Mouse (Mus musculus) neutrophil, adult 59 days (primary cell): ENCODE results near the gene Fam53a. TPM values are rescaled to one million over a fixed set of nuclear protein-coding genes. Genes with fewer than 3 reads are reported as not detected.

Experiments used
- total RNA-seq, 2 experiments: library from RNA; stranded (reverse); gene quantifications; 1 replicate in 1 of 2; 2 replicates in 1 of 2; pipeline ENCODE4 v1.2.4; 2023

Gene Fam53a
- total RNA-seq, result 10 to 100 TPM; 10.6 to 11.6 TPM

DNA sequence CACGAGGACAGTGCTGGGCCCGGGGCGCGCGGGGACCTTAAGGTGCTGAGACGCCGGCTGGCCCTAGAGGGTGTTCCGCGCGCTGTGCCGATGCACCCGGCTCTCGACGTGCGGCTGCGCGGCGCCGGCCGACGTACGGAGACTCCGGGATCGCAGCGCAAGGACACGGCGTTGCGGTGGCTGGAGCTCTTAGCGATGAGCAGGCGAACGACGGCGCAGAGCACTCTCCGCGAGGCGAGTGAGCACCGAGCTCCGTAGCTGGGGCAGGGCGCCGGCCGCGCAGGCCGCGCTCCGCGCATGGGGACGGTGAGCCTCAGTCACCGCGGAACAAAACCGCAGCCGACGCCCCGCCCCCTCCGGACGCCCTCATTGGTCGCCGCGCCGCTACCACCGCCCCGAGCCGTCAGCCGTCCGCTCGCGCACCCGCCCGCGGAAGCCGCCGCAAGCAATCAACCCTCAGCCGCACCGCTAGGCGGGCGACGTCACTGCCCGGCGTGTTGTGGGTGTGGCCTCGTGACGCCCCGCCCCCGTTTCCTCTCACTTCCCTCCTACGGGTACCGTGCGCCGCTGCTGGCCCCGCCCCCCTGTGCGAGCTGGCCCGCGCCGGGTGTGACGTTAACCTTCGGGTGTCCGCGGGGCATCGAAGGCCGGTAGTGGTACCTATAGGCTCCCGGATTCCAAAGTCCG lies at the start of gene Fam53a, which contains the start of gene Gm9903:
TSS of gene Fam53a (minus strand) at position 335 of the 687 bp plus-strand sequence.
TSS of gene Gm9903 (plus strand) at position 625 of the 687 bp plus-strand sequence.

DNA sequence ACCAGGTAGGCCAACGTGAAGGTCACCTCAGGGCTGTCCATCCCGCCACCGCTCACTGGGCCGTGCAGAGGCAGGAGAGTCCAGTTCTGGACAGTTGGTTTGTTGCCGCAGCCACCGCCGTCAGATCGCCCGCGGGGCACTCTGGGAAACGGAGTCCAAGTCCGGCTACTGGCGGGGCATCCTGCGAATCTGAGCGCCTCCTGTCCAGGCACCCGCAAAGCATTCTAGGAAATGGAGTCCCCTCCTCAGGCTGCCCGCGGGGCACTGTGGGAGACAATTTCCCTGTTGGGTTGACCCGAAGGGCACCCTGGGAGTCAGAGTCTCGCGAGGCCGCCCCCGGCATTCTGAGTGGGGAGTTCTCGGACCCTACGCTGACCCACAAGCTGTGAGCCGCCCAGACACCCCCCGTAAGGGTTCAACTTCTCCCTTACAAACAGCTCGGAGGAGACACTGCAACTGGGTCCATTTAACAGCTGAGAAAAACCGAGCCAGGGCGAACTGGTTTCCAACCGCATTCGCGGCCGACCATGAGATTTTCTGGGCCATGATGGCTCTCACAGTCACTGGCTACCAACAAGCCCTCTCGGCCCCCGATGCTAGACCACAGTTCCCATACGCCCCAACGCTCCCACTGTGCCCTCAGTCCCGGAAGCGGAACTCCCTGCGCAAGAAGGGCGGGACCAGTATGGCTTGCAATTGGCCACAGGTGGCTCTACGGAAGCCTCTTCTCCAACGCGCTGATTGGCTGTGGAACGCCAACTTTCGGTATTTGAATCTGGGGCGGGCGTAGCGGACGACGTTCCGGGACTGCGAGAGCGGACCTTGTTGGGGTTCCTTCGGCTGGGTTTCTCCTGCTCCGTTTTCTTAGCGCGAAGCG lies 28.6 kb upstream of the Fam53a start, which contains the start of the genes Tacc3 and Tmem129:
TSS of gene Tacc3 (plus strand) at position 342 of the 877 bp plus-strand sequence.
TSS of gene Tmem129 (minus strand) at position 630 of the 877 bp plus-strand sequence.

DNA sequence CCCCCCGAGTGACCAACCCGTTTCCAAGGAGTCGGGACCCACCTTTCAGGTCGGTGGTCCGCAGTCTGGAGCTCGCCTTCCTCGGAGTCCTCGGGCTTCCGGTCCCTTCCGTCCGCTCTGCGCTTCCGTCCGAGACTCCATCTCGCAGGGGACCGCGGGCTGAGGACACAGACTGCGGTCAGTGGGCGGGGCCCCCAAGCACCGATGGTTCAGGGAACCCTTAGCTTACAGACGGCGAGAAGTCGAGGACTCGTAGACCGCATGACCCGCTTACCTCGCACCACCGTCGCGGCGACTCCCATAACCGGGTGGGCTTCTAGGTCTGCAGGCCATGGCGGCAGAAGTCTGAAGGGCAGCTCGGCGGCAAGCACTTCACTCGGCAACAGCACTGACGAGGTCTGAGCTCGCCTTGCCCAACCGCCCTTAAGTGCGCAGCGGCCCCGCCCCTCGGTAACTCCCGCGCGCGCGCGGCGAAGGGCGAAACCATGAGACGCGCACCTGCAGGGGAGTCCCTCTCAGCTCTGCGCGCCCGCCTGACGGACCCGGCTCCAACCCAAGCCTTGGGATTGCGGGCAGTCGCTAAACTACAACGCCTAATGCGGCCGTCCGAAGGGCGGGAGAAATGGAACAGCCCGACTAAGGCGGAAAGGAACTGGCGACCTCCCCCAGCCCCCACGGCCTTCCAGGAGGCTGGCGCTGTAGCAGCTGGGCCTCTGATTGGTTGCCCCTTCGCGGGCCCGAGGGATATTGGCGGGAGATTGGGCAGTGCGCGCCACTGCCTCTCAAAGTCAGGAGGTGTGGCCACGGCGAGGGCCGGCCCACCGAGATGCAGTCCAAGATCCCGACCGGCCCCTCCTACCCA lies 22.7 kb upstream of the Fam53a start, which contains the start of gene Slbp:
TSS of gene Slbp (minus strand) at position 654 of the 862 bp plus-strand sequence.

Other genes with a start within 250 kb of the Fam53a start
- gene Nkx1-1, start 195.7 kb downstream of the Fam53a start, total RNA-seq, result not detected
- under 1 TPM in 1 of 2 experiments, not detected in 1; 0.47 TPM for gene Gm9903, start 290 bp upstream of the Fam53a start, total RNA-seq
- gene Slbp, start 22.9 kb upstream of the Fam53a start, total RNA-seq, result 10 to 100 TPM; 80.7 to 94.5 TPM
- 10 to 100 TPM; 61.8 to 66.1 TPM for gene Tacc3, start 28.5 kb upstream of the Fam53a start, total RNA-seq
- 1 to 10 TPM; 8.7 to 9.4 TPM for gene Tmem129, start 28.8 kb upstream of the Fam53a start, total RNA-seq
- gene Fgfr3, start 92.0 kb upstream of the Fam53a start, total RNA-seq, result under 1 TPM in 1 of 2 experiments, not detected in 1; 0.36 TPM
- 10 to 100 TPM; 30.1 to 35.7 TPM for gene Letm1, start 153.2 kb upstream of the Fam53a start, total RNA-seq
- 10 to 100 TPM; 64.7 to 82.5 TPM for gene Nsd2, start 191.1 kb upstream of the Fam53a start, total RNA-seq